Mouse (Mus musculus): ENCODE data around the gene Zcchc2.

Gene Zcchc2

DNA sequence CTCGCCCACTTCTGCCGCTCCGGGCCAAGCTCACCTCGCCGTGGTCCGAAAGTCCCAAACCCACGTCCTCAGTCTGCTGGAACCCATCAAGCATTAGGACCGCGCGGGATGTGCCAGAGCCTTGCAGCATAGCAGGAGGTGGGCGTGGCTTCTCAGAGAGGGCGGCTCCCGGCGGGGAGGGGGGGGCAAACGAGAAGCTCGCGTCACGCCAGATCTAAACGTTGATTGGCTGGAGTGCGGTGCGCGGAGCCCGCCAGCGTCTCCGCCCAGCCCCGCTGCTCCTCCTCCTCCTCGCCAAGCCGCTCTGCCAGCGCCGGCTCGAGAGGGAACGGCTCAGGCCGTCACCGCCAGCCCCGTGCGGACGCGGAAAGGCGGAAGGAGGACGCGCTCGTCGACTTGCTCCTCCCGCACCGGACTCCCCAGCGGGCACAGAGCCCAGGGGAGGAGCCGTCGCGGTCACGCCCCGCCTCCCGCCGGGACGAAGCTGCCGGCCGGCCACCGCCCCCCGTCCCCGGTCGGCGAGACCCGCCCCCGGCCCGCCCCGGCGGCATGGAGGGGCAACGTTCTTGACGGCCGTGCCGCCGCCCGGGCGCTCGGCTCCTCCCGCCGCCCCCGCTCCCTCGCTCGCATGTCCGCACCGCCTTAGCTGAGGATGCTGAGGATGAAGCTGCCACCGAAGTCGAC, at the start of gene Zcchc2:
Gene Zcchc2 (plus strand): TSS at position 269 of the 684 bp plus-strand sequence.
- DNase-seq (ENCODE audit: low spot score) = peak; percentile 97

DNA sequence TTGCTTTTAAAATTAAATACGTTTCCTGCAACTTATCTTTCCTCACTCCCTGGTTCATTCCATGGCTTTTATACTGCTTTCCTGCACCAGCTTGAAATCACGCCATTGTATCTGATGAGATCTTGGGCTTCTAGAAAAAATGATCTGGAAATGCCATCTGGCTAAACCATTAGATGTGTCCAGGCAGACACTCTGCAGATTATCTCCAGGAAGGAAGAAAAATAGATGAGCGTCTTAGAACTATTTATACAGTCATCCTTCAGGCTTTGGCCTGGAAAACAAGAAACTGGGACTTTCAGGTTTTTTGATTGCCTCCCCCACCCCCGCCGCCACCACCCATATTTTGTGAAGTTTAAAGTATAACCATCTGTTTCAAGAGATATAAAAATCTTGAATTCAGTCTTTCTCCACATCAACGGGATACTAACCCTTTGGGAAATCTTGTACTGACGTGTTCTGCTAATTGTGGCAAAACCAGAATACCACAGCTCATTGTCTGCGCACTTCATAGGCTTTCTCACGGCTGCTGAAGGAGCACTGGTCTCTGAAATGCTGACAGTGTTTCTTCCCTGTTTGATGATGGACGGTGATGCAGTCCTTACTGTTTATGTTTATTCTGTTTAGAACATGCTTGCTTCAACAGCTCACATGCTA, 45.2 kb upstream of the Zcchc2 start:
- no peak for DNase-seq (ENCODE audit: low spot score)

DNA sequence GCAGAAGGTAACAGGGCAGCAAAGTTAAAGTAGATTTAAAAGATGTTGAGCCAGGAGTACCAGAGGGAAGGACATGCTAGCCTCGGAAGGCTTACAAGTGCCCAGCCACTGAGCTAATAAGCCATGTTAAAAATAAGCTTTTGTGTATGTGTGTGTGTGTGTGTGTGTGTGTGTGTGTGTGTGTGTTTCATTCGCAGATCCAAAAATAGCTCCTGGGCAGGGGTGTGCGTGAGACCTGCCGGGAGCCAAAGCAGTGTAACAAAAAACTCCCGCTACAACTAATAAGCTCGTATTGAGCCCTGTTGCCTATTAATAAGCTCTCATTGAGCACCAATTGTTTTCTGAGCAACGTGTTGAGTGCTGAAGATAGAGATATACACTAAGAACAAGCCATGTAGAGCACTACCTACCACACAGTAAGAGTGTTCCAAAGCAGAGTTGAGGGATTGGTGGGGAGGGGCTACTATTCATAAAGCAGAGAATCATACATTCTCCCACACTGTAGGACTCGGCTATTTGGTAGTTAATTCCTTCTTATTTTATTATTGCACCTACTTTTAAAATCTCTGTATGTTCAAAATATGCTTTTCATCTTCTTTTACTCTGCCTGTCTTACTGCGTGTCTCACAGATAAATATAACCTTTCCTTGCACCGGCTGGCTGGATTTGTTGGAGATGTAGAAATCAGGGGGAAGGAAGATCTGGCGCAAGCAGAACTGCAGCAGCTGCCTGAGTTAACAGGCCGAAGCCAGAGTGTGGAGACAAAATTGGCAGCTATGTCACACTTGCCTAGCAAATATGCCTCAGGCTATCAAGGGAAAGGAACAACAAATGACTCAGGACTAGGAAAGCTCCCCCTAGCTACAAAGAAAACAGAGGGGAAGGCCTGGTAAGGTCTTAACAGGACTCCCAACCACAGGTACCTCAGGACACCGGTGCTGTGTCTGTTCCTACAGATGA, 43.3 kb upstream of the Zcchc2 start:
- no peak for DNase-seq (ENCODE audit: low spot score)

DNA sequence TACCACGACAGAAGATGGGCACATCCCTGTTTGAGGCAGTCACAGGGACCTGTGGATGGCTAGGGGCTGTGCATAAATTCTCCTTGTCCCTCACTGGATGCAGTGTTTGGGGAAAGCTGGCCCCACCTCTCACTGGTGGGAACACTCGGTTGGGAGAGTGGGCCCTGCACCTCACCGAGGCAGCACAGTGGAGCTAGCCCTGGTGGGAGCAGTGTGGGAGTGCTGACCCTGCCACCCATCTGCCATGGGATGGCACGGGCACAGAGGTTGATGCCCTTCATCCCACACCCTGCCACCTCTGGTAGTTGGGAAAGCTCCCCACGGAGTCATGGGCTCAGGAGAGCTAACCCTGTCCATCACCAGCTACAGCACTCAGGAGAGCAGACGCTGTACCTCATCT, 41.9 kb upstream of the Zcchc2 start:
- no peak for DNase-seq (ENCODE audit: low spot score)

DNA sequence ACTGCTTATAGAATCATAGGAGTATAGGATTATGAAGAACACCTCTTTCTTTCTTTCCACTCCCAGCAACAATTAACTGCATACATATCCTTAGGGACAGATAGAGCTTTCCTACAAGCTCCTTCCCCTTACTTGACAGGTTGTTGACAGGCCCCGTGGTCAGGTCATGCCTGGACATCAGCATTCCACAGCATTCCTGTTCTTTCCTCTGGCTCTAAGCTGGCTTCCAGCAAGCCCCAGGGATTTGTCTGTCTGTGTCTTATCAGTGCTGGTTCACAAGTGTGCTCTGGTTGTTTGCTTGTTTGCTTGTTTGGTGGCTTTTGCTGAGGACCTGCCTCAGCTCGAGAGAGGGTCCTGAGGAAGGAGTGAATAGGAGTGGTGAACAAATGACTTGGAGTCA, 36.6 kb upstream of the Zcchc2 start:
- DNase-seq (ENCODE audit: low spot score) = no peak

DNA sequence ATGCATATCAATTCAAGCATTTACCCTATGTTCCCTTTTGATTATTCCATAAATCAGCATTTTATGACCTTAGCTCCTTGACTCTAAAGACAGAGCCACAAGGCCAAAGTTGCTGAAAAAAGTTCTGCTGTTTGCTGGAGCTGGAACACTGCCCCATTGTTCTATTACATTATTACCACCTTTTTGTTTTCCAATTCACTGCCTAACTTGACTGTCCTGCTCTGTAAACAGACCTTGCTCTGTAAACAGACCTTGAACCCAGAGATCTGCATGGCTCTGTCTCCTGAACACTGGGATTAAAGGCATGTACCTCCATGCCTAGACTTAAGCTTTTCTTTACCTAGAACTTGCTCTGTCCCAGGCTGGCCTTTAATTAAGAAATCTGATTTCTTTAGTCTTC, 36.2 kb upstream of the Zcchc2 start:
- DNase-seq (ENCODE audit: low spot score) = no peak

DNA sequence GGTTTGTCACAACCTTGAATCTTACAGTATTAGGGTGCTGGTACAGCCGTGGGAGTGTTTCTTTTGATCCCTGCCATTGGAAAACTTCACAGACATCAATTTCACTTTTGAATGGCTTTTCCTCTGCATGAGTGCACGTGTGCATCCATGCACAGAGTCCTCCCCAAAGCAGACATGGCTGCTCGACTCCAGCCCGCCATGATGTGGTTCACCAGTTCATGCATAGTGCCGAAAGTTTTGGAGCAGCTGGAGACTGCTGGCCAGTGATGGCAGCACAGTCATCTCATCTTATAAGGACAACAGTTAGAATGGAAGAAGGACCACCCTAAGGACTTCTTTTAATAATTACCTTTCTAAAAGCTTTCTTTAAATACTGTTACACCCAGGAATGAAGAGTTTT, 34.1 kb upstream of the Zcchc2 start:
- DNase-seq (ENCODE audit: low spot score) = no peak

DNA sequence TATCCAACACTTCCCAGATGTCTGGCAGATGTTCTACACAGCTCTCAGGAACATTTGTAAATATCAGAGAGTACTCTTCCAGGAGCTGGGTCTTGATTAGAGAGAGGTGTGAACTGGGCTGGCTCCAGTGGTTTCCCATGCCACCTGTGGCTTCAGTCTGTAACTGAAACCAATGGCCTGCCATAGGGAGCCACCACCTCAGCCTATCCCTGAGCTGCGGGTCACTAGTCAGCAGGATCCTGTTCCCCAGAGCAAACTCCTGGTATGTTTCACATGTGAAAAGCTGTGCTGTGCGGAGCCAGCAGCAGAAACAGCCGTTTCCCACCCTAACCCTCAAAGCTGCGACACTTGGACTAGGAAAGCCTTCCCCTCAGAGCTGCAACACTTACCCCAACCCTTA, 28.7 kb upstream of the Zcchc2 start:
- DNase-seq (ENCODE audit: low spot score) = no peak

DNA sequence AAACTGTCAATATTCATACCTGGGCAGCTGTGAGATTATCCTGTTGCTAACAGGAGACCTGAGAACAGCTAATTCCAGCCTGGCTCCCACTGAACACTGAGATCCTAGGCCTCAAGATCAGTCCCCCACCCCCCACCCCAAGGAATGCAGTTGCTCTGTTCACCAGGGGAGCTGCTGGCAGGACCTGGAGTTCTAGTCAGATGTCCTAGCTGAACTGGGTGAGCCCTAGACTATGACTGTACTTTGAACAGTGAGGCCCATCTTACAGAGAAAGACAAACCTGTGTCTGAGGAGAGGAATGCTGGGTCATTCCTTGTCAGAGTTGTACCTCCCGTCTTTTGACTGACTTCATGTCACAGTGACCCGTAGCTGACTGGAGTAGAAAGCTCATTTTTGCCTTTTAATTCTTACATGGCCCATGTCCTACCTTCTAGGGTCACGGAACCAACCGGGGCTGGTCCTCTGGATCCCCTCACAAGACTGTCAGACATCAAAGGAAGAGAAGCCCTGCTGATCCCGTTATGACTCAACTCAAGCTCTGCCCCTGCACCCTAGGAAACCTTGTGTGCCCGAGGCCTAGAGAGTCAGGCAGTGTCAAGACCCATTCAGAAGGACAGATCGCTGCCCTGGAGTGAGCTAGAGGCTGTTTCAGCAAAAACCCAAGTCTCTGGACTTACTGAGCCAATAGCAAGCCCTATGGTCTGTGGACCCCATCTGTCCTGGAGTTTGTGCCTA, 28.0 kb upstream of the Zcchc2 start:
- DNase-seq (ENCODE audit: low spot score) = no peak

DNA sequence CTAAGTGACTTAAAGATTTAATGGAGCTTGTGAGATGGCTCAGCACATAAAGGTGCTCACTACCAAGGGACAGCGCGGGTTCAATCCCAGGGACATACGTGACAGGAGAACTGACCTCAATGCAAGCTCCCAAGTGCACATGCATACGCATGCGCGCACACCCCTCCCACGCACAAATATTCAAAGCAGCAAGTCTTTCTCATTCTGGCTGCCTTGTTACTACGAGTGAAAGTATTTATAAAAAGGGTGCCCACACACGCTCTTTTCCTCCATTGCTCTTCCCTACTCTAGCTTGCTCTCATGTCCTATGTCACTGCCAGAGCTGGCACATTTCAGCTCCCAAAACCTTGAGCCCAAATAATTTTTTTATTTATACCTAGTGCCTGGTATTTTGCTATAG, 27.4 kb upstream of the Zcchc2 start:
- no peak for DNase-seq (ENCODE audit: low spot score)

DNA sequence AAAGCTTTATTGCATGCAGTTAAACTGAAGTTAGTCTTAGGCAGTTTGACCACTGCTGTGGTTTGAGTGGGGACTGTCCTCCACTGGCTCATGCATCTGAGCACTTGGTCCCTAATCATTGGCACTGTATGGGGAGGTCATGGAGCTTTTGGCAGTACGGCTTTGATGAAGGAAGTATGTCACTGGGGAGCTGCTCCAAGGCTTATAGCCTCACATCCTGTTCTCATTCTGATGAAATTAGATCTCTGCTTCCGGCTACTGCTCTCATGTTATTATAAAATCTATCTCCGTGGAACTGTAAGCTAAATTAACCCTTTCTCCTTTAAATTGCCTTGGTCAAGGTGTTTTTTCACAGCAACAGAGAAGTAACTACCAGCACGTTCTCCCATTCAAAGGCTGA, 25.7 kb upstream of the Zcchc2 start:
- no peak for DNase-seq (ENCODE audit: low spot score)

DNA sequence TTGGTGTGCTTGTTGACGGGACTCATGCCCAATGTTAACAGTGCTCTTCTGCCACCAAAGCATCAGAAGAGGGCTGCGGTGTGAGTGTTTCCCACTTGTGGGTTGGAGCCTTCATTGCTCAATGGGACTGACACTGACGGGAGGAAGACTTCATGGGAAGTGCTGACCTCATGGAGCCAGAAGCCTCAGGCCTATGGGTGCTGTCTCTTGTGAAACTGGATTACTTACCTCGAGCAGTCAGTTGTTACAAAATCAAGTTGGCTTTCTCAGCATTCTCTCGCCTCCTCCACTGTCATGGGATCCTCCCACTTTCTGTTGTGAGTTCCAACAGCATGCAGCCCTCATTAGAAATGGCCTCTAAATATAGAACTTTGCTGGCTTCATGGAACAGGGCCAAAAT, 25.0 kb upstream of the Zcchc2 start:
- no peak for DNase-seq (ENCODE audit: low spot score)

DNA sequence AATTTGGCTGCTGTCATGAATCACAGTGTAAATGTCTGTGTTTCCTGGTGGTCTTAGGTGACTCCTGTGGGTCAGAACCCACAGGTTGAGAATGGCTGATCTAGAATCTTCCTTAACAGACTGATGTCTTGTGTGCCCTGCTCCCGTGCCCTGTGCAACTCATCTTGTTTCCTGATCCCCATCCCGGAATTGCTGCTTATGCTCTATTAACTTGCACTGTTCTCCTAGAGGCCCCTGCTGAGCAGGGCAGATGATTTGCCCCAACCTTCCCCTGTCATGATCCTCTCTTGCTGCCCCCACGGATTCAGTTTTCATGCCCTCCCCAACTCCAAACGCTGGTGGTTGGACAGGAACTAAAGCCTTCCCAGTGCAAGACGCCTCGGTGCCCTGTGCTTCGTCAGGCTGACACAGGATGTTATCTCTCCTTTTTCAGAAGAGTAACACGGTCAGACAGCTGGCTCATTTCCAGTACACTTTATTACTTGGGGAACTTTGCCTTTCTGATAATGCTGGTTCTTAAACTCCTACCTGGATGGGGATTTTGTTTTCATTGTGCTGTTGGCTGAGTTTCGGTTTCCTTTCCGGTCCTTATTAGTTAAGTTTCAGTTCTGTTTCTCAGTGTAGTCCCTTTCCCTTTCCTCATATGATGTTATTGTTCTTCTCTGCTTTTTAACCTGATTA, 18.6 kb upstream of the Zcchc2 start:
- DNase-seq (ENCODE audit: low spot score) = no peak

DNA sequence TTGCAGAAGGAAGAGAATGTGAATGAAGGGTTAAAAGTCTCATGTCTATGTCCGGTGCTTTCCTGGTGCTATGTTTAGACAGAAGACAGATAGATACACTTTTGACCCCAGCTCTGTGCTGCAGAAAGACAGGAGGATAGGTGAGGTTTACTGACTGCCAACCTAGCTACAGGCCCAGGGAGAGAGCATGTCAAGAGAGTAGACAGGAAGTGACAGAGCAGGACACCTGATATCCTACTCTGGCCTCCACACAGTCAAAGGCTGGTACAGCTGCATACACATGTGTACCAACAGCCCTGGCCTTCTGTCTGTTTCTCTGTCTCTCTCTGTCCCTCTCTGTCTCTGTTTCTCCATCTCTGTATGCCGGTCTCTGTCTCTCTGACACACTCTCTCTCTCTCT, 16.2 kb upstream of the Zcchc2 start:
- DNase-seq (ENCODE audit: low spot score) = no peak

DNA sequence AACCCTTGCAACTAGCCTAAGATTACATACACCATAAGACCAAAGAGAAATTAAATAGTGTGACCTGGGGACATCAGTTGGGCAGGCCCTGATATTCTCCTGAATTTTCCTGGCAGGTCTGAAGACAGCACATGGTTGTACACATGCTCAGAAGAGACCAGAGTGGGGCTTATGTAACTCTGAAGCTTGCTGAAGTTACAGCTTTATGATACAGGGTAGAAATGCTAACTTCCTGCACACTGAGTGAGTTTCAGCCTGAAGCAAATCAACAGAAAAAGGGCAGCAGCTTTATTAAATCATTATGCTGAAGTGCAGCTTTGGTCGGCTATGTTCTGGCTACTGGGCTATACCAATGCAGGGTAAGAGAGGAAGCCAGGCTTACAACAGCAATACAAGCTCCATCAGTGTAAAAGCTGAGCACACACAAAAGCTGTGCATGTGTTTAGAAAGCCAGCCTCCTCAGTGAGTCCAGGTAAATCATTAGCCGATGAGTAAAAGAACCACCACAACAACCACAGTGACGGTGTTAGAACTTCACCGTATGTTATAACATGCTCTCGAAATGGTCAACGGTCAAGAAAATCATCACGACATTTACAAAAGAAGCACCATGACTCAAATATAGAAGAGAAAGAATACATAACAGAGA, 12.6 kb upstream of the Zcchc2 start:
- DNase-seq (ENCODE audit: low spot score) = no peak

DNA sequence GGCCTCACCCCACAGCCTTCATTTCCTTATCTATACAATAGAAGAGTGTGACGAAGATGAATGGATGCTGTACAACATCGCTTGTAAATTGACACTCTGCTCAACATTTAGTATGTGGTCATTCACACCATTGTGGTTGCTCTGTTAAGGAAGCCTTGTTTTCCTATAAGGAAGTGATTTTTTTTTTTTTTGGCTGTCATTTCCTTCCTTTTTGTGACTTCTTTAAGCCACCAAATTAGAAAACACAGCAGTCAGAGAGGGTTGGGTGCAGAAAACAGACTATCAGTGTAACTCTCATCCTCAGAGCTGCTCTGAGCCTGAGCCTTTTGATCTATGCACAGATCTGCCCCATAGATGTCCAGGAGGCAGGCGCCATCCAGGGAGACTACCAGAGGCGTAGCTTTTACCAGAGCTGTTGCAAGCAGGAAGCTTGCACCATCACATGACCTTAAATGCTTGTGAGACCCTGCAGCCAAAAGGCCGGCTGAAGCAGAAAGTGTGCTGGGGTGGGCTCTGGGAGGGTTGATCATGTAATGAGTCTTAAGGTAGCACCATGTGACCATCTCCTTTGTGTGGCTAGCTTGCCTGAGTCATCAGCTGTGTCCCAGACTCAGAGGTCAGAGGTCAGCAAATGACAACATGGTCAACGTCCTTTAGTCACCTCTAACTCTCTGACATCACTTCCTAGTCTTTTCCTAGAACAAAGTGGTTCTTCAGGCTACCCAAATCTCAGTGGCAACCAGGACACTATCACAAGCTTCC, 9.2 kb upstream of the Zcchc2 start:
- DNase-seq (ENCODE audit: low spot score) = no peak

DNA sequence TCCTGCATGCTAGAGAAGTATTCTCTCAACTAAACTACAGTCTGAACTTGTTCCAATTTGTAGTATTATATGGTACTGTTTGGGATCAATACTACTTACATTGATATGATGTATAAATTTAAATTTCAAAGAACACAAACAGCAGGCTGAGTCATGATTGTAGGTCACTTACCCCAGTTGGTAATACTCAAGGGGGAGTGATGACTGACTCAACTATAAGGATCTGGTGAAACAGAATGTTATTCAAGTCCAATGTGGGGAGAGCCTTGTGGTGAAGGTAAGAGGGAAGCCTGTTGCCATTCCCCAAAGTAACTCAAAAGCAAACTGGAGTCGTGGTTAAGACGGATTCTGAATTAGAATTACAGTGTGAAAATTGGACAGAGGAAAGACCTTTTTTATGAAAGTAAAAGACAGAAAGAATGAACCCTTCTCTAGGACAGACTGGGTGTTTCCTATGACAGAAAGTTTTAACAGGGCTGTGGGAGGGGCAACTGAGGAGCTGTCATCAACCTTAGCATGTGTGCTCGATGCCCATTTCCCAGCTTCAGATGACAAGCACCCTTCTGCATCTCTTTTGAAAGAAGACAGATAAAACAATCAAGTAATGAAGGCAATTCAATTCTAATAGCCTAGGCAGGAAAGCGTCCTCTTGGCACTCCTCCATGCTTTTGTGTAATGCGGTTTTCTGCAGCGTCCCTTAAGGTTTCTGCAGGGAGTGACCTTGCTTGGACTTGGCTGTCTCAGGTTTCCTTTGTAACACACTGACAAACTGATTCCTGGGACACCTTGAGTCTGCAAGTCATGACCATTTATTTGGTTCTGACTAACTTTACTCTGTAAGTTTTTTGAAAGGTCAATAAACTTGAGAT, 7.5 kb upstream of the Zcchc2 start:
- no peak for DNase-seq (ENCODE audit: low spot score)

DNA sequence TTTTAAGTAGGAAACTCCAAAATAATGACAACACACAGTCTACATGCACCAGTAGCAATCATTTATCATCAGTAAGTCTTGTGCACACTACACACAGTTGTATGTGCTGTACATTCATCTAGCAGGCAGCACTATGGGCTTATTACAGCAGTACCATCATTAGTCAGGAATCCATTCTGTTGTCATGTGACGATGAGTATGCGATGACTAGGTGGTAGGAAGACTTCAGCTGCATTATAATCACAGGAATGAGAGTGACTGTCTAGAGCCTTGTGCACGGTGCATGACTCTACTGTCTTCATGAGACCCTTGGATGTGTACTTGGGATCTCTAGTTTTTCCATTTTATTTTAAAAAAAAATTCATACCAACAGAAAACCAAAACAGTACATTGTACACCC, 6.0 kb upstream of the Zcchc2 start:
- DNase-seq (ENCODE audit: low spot score) = no peak

DNA sequence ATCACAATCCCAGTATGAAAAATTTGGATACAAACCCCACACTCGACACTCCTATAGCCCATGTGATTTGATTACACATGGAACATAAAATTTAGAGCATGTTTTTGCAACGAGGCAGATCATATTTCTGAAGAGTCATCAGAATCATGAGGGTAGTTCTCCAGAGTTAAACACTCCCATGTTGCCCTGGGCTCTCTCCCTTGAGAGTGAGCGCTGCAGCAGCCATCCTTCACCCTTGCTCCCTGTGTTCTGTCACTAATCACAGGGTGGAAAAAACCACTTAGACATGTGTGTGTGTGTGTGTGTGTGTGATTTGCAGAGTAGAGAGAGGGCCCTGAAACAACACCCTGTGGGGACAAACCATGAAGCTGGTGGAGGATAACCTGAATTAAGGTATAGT, 2.0 kb upstream of the Zcchc2 start:
- DNase-seq (ENCODE audit: low spot score) = no peak

Data from ovary, adult 18-20 months (tissue).